Mouse (Mus musculus) bone marrow, adult 2 months (tissue): Measurements from ENCODE around the gene Qsox1. TPM values are rescaled to one million over a fixed set of nuclear protein-coding genes. Genes with fewer than 3 reads are reported as not detected.

Experiments
- H3K27ac ChIP-seq: fragments of 200-500 bp; 2 replicates; pipeline ENCODE4 v1.5.1; 2012; ENCODE audit warnings: low read depth, mild to moderate bottlenecking, control low read depth, inconsistent platforms, low read length; ENCODE audit not compliant: control insufficient read depth, poor library complexity, insufficient read depth
- H3K4me1 ChIP-seq: fragments of 200-500 bp; 2 replicates; pipeline ENCODE4 v1.6.1; 2011; ENCODE audit warnings: low read length; ENCODE audit not compliant: control insufficient read depth, insufficient read depth
- H3K4me3 ChIP-seq: fragments of 200-500 bp; replicated peaks from 2 replicates; pipeline ENCODE3; 2011; ENCODE audit warnings: mild to moderate bottlenecking, low read depth, low read length, control low read depth; ENCODE audit not compliant: control insufficient read depth
- CTCF ChIP-seq: fragments of 200-500 bp; IDR thresholded peaks from 2 replicates; pipeline ENCODE4 v1.5.1; 2011; ENCODE audit warnings: low read length, control low read depth; ENCODE audit not compliant: control insufficient read depth, insufficient read depth
- POLR2A ChIP-seq: fragments of 200-500 bp; IDR thresholded peaks from 2 replicates; pipeline ENCODE4 v1.6.1; 2011; ENCODE audit warnings: low read depth, mild to moderate bottlenecking, control low read depth, low read length, borderline replicate concordance; ENCODE audit not compliant: control insufficient read depth
- WGBS: fragments of 180-500 bp; shearing (Covaris S2); methylation state at CpG from one replicate; pipeline ENCODE4 v1.1.7; 2018; 5-methylcytosine and 5-hydroxymethylcytosine counted together
- polyA plus RNA-seq: library from polyadenylated mRNA; stranded (reverse); fragments of >200 nt; gene quantifications from 2 replicates; pipeline ENCODE4 v1.2.4, GENCODE M21; 2011; ENCODE audit warnings: low replicate concordance; ENCODE audit not compliant: missing spikeins, insufficient read depth, insufficient read length

Gene Qsox1
- polyA plus RNA-seq, 1 experiment, result 28.2 TPM

- H3K27ac ChIP-seq, result no peak overlapping the region
- H3K4me3 ChIP-seq, result no peak overlapping the region
- TF ChIP-seq POLR2A (no peak), CTCF (no peak)
- WGBS, result 86% methylated on average over 6 of the region's 6 CpGs
- no peaks in the 10 kb centered on the region for H3K4me1 ChIP-seq
Measured at GRCm38 (mm10) chr1:155794855-155795254, 17.8 kb downstream of the Qsox1 start.

- Histone ChIP-seq H3K4me1 (no peaks in the 10 kb centered on the region), H3K27ac (no peak overlapping the region), H3K4me3 (no peak overlapping the region)
- TF ChIP-seq POLR2A (no peak), CTCF (peak; percentile 49; the same call in 1 of the 2 replicates)
- 64% methylated on average over 5 of the region's 5 CpGs for WGBS
Measured at GRCm38 (mm10) chr1:155791919-155792318, 20.8 kb downstream of the Qsox1 start.

GRCm38 (mm10) chr1:155790111-155790974 is 22.3 kb downstream of the Qsox1 start:
- H3K27ac ChIP-seq, result no peak overlapping the region
- no peaks in the 10 kb centered on the region for H3K4me1 ChIP-seq
- WGBS, result 85% methylated on average over 16 of the region's 16 CpGs
- no peak overlapping the region for H3K4me3 ChIP-seq
- no peak for TF ChIP-seq POLR2A
- no peak for TF ChIP-seq CTCF

- H3K27ac ChIP-seq, result no peak overlapping the region
- no peak for TF ChIP-seq CTCF
- no peak for TF ChIP-seq POLR2A
- WGBS, result 90% methylated on average over 7 of the region's 7 CpGs
- H3K4me1 ChIP-seq, result no peaks in the 10 kb centered on the region
- no peak overlapping the region for H3K4me3 ChIP-seq
Measured at GRCm38 (mm10) chr1:155785886-155786285, 26.8 kb downstream of the Qsox1 start.

GRCm38 (mm10) chr1:155784343-155785205 is 28.1 kb downstream of the Qsox1 start:
- H3K4me3 ChIP-seq, result no peak overlapping the region
- peak; percentile 61 for TF ChIP-seq CTCF
- no peak for TF ChIP-seq POLR2A
- no peak overlapping the region for H3K27ac ChIP-seq
- WGBS, result 40% methylated on average over 19 of the region's 19 CpGs
- no peaks in the 10 kb centered on the region for H3K4me1 ChIP-seq

GRCm38 (mm10) chr1:155782382-155782781 is 30.3 kb downstream of the Qsox1 start:
- TF ChIP-seq CTCF, result no peak
- TF ChIP-seq POLR2A, result no peak
- 21% methylated on average over 5 of the region's 5 CpGs for WGBS
- Histone ChIP-seq H3K4me3 (no peak overlapping the region), H3K4me1 (no peaks in the 10 kb centered on the region), H3K27ac (no peak overlapping the region)

- Histone ChIP-seq H3K4me3 (no peak overlapping the region), H3K27ac (no peak overlapping the region), H3K4me1 (no peaks in the 10 kb centered on the region)
- WGBS, result 43% methylated on average over 14 of the region's 14 CpGs
- TF ChIP-seq CTCF, result no peak
- no peak for TF ChIP-seq POLR2A
Measured at GRCm38 (mm10) chr1:155777641-155778625, 34.8 kb downstream of the Qsox1 start.
